Mouse (Mus musculus) brain, adult 10 weeks (tissue): ENCODE measurements around the gene Gm3147. TPM values are rescaled to one million over a fixed set of nuclear protein-coding genes. Genes with fewer than 3 reads are reported as not detected.

ENCODE experiments used
- polyA plus RNA-seq: library from polyadenylated mRNA; stranded (reverse); fragments of 350-450 nt; fragmentation: Illumina TruSeq; extraction: RNeasy Lipid Tissue Mini Kit (QIAGEN cat#74804); gene quantifications from one replicate; pipeline ENCODE4 v1.2.3, GENCODE M21; 2015; ENCODE audit warnings: low read depth, low replicate concordance

Gm3147 gene
- polyA plus RNA-seq = not detected

DNA sequence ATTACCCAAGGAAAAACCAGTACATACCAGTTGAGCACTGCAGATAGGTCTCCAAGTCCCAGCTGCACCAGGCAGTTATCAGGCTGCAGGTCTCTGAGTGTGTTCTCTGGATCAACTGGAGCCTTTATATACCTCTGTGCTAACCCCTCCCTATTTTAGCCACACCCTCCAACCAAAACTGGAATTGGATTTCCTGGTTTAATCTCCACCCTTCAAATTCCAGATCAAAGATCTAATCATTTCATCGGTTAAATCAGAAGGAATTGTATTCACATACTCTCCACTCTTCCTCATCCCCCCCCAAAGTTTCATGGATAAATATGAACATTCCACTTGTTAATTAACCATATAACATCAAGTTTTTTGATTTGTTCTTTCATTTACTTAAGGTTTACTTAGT lies at the start of gene Gm3147:
TSS of gene Gm3147 (minus strand) at position 101 of the 400 bp plus-strand sequence.

DNA sequence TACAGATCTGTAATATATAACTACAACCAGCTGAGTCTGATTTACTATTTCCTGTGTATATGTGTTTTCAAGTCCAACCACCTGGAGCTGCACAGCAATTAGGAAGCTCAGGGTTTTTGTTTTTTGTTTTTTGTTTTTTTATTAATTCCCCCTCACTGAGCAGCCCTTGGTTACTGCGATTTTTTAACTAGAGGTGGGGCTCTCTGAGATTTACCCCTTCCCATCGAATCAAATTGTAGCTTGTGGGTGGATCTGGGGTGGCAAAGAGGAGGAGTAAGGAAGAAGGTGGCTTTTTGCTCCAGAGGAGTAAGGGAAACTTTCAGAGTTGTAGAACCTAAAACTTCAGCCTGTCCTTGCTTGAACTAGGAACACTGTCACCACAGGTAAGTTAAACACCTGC lies 31.9 kb upstream of the Gm3147 start, which contains the start of gene Gm6205:
TSS of gene Gm6205 (plus strand) at position 301 of the 400 bp plus-strand sequence.

DNA sequence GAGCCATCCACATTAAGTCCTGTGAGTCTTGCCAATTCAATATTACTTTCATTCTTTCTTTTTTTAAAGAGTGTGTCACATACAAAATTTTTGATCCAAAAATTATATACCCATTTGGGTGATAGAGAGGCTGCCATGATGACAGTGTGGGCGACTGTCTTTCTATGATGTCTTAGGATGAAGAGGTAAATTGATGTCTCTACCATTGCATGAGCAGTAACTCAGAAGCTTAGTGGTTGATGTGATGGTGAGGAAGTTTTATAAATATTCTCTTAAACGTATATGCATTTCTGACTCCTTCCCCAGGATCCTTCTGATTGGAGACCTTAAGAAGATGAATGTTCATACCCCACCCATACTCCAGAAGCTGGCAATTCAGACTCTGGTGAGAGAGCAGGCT lies 7.5 kb upstream of the Gm3147 start, which contains the start of gene Gm6509:
TSS of gene Gm6509 (plus strand) at position 301 of the 400 bp plus-strand sequence.

Other genes starting within 250 kb of the Gm3147 start
- not detected for gene Gm7682, start 170.6 kb downstream of the Gm3147 start, polyA plus RNA-seq
- not detected for gene Gm3139, start 90.1 kb downstream of the Gm3147 start, polyA plus RNA-seq
- gene Gm6509, start 7.6 kb upstream of the Gm3147 start, polyA plus RNA-seq = not detected
- gene Gm6205, start 32.0 kb upstream of the Gm3147 start, polyA plus RNA-seq = not detected
- gene Gm3183, start 249.1 kb upstream of the Gm3147 start, polyA plus RNA-seq = not detected